Comparison of ENCODE assay signal across 16 mouse cellular contexts in genomic region chr13:40968564-40968963, GRCm38 (mm10). TPM values are rescaled to one million over a fixed set of nuclear protein-coding genes. Genes with fewer than 3 reads are reported as not detected.
DNase-seq lines count a peak whose midpoint lies in the region; ATAC-seq and TF ChIP-seq lines count a peak whose summit lies in the region.
"Had no signal": no experiment of that assay in that cellular context is flagged by ENCODE, and none has a peak within 500 bp of the region (broad histone marks: within the 10 kb centered on the region; RNA-seq: fewer than 3 reads in every experiment).

No protein-coding gene starts in this region.

- no peak for TF ChIP-seq RAD21 in CH12.LX (IDR thresholded peaks at IDR 0.05; ENCODE audit: low read depth, low read length)

- no peak overlapping the region for H3K4me2 ChIP-seq in liver, embryonic 13.5 days
- H3K4me2 ChIP-seq in liver, embryonic 12.5 days, result no peak overlapping the region
- peak overlapping the region; percentile 26; the same call in 1 of the 2 replicates for H3K4me2 ChIP-seq in CH12.LX (ENCODE audit: insufficient read depth, low read depth, poor library complexity, severe bottlenecking)
- no peak overlapping the region for H3K4me2 ChIP-seq in stomach, postnatal 0 days (replicated peaks; ENCODE audit: low read depth)
- H3K4me2 ChIP-seq: lung, embryonic 14.5 days; midbrain, embryonic 12.5 days had no signal

- no peaks in the 10 kb centered on the region for H3K27me3 ChIP-seq in liver, embryonic 13.5 days
- no peaks in the 10 kb centered on the region for H3K27me3 ChIP-seq in liver, embryonic 12.5 days (replicated peaks)
- no peaks in the 10 kb centered on the region for H3K27me3 ChIP-seq in CH12.LX (replicated peaks)
- no peaks in the 10 kb centered on the region for H3K27me3 ChIP-seq in stomach, postnatal 0 days (ENCODE audit: control insufficient read depth, insufficient read depth, low read length)
- H3K27me3 ChIP-seq: midbrain, embryonic 12.5 days had no signal

- 0 out of 2 replicates have a peak, but pooled peaks have one; percentile 23 for ATAC-seq in liver, embryonic 13.5 days (ENCODE audit: low read depth)
- ATAC-seq in liver, embryonic 12.5 days, result no peak
- no peak for ATAC-seq in stomach, postnatal 0 days (ENCODE audit: low FRiP score, low TSS enrichment)
- ATAC-seq: forebrain, postnatal 0 days had no signal

- H3K9me3 ChIP-seq in liver, embryonic 13.5 days (replicated peaks), result no peaks in the 10 kb centered on the region
- no peaks in the 10 kb centered on the region for H3K9me3 ChIP-seq in liver, embryonic 12.5 days (replicated peaks)
- no peaks in the 10 kb centered on the region for H3K9me3 ChIP-seq in CH12.LX (replicated peaks; ENCODE audit: low read length)
- H3K9me3 ChIP-seq in stomach, postnatal 0 days (ENCODE audit: control insufficient read depth, low read length), result no peaks in the 10 kb centered on the region
- H3K9me3 ChIP-seq: heart, embryonic 10.5 days; midbrain, embryonic 12.5 days had no signal

- TF ChIP-seq CTCF in CH12.LX (conservative IDR thresholded peaks at IDR 0.05 in 1 of 2, IDR thresholded peaks at IDR 0.05 in 1 of 2; ENCODE audit: low read depth in 2 of 2, low read length in 2 of 2), result no peak
- TF ChIP-seq CTCF in stomach, postnatal 0 days (IDR thresholded peaks at IDR 0.05; ENCODE audit: low read depth), result no peak

- H3K27ac ChIP-seq in liver, embryonic 13.5 days, result no peak overlapping the region
- H3K27ac ChIP-seq in liver, embryonic 12.5 days, result no peak overlapping the region
- peak overlapping the region; percentile 51 for H3K27ac ChIP-seq in CH12.LX (ENCODE audit: insufficient read depth, low read depth)
- H3K27ac ChIP-seq in stomach, postnatal 0 days (replicated peaks), result no peak overlapping the region
- H3K27ac ChIP-seq: heart, embryonic 10.5 days; layer of hippocampus, adult 2 months; midbrain, embryonic 12.5 days had no signal

- DNase-seq in liver, embryonic 13.5 days, result no peak
- DNase-seq in CH12.LX (ENCODE audit: extremely low read depth), result peak; percentile 50
- peak; percentile 26 for DNase-seq in brain, adult 2 months (ENCODE audit: low read depth, low spot score)
- peak; percentile 59 for DNase-seq in lung, postnatal 36 days
- DNase-seq in stomach, postnatal 0 days (ENCODE audit: low spot score), result no peak
- no peak for DNase-seq in Muller cell, postnatal 12 days (ENCODE audit: inconsistent ontology term)
- DNase-seq in right cerebral cortex, postnatal 36 days (ENCODE audit: low spot score in 2 of 2), result no peak
- DNase-seq: cerebellum, adult 8-10 months; embryo, embryonic 11 days; forebrain, postnatal 0 days; kidney, adult 9 months; lung, embryonic 14.5 days had no signal

- 30% methylated on average over 5 of the region's 5 CpGs for WGBS in liver, embryonic 13.5 days (ENCODE audit: insufficient replicate concordance)
- WGBS in liver, embryonic 12.5 days (ENCODE audit: insufficient replicate concordance), result 27% methylated on average over 5 of the region's 5 CpGs
- WGBS in stomach, postnatal 0 days, result 74% methylated on average over 5 of the region's 5 CpGs

- no peaks in the 10 kb centered on the region for H3K79me2 ChIP-seq in CH12.LX (replicated peaks; ENCODE audit: control insufficient read depth, extremely low read depth, insufficient read depth, poor library complexity, severe bottlenecking)

- H3K9ac ChIP-seq in liver, embryonic 13.5 days, result no peak overlapping the region
- H3K9ac ChIP-seq in liver, embryonic 12.5 days, result no peak overlapping the region
- peak overlapping the region; percentile 27; the same call in 1 of the 2 replicates for H3K9ac ChIP-seq in CH12.LX (ENCODE audit: insufficient read depth, low read depth)
- no peak overlapping the region for H3K9ac ChIP-seq in stomach, postnatal 0 days (ENCODE audit: low read length)
- H3K9ac ChIP-seq: forebrain, postnatal 0 days; lung, embryonic 14.5 days; midbrain, embryonic 12.5 days had no signal

- no peak for TF ChIP-seq POLR2A in CH12.LX (IDR thresholded peaks at IDR 0.05; ENCODE audit: low read depth, low read length)

- no peaks in the 10 kb centered on the region for H3K4me1 ChIP-seq in liver, embryonic 13.5 days (replicated peaks)
- no peaks in the 10 kb centered on the region for H3K4me1 ChIP-seq in liver, embryonic 12.5 days
- peaks cover 13 to 26% of the 10 kb centered on the region in 2 experiments for H3K4me1 ChIP-seq in CH12.LX (ENCODE audit: control insufficient read depth in 1 of 2, insufficient read depth in 2 of 2)
- H3K4me1 ChIP-seq in stomach, postnatal 0 days (replicated peaks; ENCODE audit: control insufficient read depth, insufficient read depth), result no peaks in the 10 kb centered on the region
- H3K4me1 ChIP-seq: heart, embryonic 10.5 days; midbrain, embryonic 12.5 days had no signal

- dilution Hi-C loops in CH12.LX (cut with MboI; ENCODE audit: extremely low pct_ligation_motif_present, extremely low pct_unique_long_range_greater_than_20kb, low sequenced_read_pairs), result no loop called here

- no peak for TF ChIP-seq EP300 in CH12.LX (IDR thresholded peaks at IDR 0.05; ENCODE audit: low read length)
- TF ChIP-seq EP300 in stomach, postnatal 0 days (optimal IDR thresholded peaks at IDR 0.05), result no peak

- in situ Hi-C loops in CH12.LX (cut with MboI; ENCODE audit: low pct_ligation_motif_present, low pct_unique_long_range_greater_than_20kb, low sequenced_read_pairs), result no loop called here

- H3K36me3 ChIP-seq in liver, embryonic 13.5 days, result no peaks in the 10 kb centered on the region
- no peaks in the 10 kb centered on the region for H3K36me3 ChIP-seq in liver, embryonic 12.5 days
- no peaks in the 10 kb centered on the region for H3K36me3 ChIP-seq in CH12.LX (replicated peaks in 1 of 2; ENCODE audit: control insufficient read depth in 1 of 2, insufficient read depth in 1 of 2, low read length in 1 of 2)
- H3K36me3 ChIP-seq in stomach, postnatal 0 days (ENCODE audit: control insufficient read depth, insufficient read depth, low read length), result no peaks in the 10 kb centered on the region
- H3K36me3 ChIP-seq: heart, embryonic 10.5 days; midbrain, embryonic 12.5 days had no signal

- H3K4me3 ChIP-seq in liver, embryonic 13.5 days (replicated peaks), result no peak overlapping the region
- no peak overlapping the region for H3K4me3 ChIP-seq in liver, embryonic 12.5 days
- H3K4me3 ChIP-seq in CH12.LX (replicated peaks in 1 of 3; ENCODE audit: low read depth in 2 of 3, low read length in 2 of 3, poor library complexity in 1 of 3), result no peak overlapping the region
- H3K4me3 ChIP-seq in stomach, postnatal 0 days (ENCODE audit: low read depth, low read length), result no peak overlapping the region
- H3K4me3 ChIP-seq: heart, embryonic 10.5 days; layer of hippocampus, adult 2 months; midbrain, embryonic 12.5 days had no signal

TF ChIP-seq in CH12.LX, 34 proteins besides CTCF, POLR2A, EP300 and RAD21:
- 0 out of 2 replicates have a peak, but pooled peaks have one; percentile 3 for TF ChIP-seq ELF1 (IDR thresholded peaks at IDR 0.05; ENCODE audit: low read depth, low read length)
- TF ChIP-seq ETS1 (conservative IDR thresholded peaks at IDR 0.05; ENCODE audit: low read depth, low read length), result no peak
- no peak for TF ChIP-seq PAX5 (IDR thresholded peaks at IDR 0.05; ENCODE audit: low read length)
- no peak for TF ChIP-seq ZC3H11A (IDR thresholded peaks at IDR 0.05; ENCODE audit: low read depth, low read length)
- TF ChIP-seq NELFE (IDR thresholded peaks at IDR 0.05; ENCODE audit: low read depth, low read length), result no peak
- no peak for TF ChIP-seq RCOR1 (conservative IDR thresholded peaks at IDR 0.05; ENCODE audit: low read depth, low read length)
- no peak for TF ChIP-seq E2F4 (IDR thresholded peaks at IDR 0.05; ENCODE audit: insufficient replicate concordance, low read depth, low read length)
- no peak for TF ChIP-seq MXI1 (IDR thresholded peaks at IDR 0.05; ENCODE audit: low read depth, low read length)

RNA-seq across cellular contexts. Expression of gene Pak1ip1, which starts 32.3 kb away (rescaled TPM):
- 76.6 and 81.3 TPM in 2 replicates for polyA plus RNA-seq in liver, embryonic 13.5 days (2015; fragmentation: Nextera tagmentation; extraction: Ambion mirVana)
- 85.0 and 88.4 TPM in 2 replicates for polyA plus RNA-seq in liver, embryonic 12.5 days (2016; fragmentation: Nextera tagmentation; extraction: Ambion mirVana)
- total RNA-seq in CH12.LX (2012; rRNA removed) (54.8 and 55.1 TPM in 2 replicates), CH12.LX (2014; rRNA removed) (81.9 and 88.6 TPM in 2 replicates)
- 65.4 and 66.1 TPM in 2 replicates for polyA plus RNA-seq in CH12.LX (2012; ENCODE audit: insufficient read length, low read depth)
- polyA plus RNA-seq in stomach, postnatal 0 days (2015; fragmentation: Nextera tagmentation; extraction: Ambion mirVana), result 60.2 and 63.8 TPM in 2 replicates

RNA-seq across cellular contexts. Expression of gene Tmem14c, which starts 47.5 kb away (rescaled TPM):
- polyA plus RNA-seq in liver, embryonic 13.5 days (2015; fragmentation: Nextera tagmentation; extraction: Ambion mirVana), result 859 and 925 TPM in 2 replicates
- 916 and 938 TPM in 2 replicates for polyA plus RNA-seq in liver, embryonic 12.5 days (2016; fragmentation: Nextera tagmentation; extraction: Ambion mirVana)
- total RNA-seq in CH12.LX (2012; rRNA removed) (140 and 182 TPM in 2 replicates), CH12.LX (2014; rRNA removed) (168 and 183 TPM in 2 replicates)
- polyA plus RNA-seq in CH12.LX (2012; ENCODE audit: insufficient read length, low read depth), result 178 and 183 TPM in 2 replicates
- 298 and 302 TPM in 2 replicates for polyA plus RNA-seq in stomach, postnatal 0 days (2015; fragmentation: Nextera tagmentation; extraction: Ambion mirVana)

Comparison
In these comparisons a context has a peak if more than half of its experiments do, and no peak if none do; other contexts are left out.
1. DNase-seq: peak in CH12.LX (single experiment), brain, adult 2 months (single experiment) and lung, postnatal 36 days (single experiment); none in liver, embryonic 13.5 days (single experiment), stomach, postnatal 0 days (single experiment), Muller cell, postnatal 12 days (single experiment) and right cerebral cortex, postnatal 36 days (0 of 2).